Mouse (Mus musculus) heart, embryonic 11.5 days (tissue): Measurements from ENCODE around the gene Tet2. TPM values are rescaled to one million over a fixed set of nuclear protein-coding genes. Genes with fewer than 3 reads are reported as not detected.

Experiments used
- ATAC-seq: fragments of 200-750 bp; cut with Nextera tagmentation; replicated peaks from 2 replicates; pipeline ENCODE4 v1.8.0; 2017; ENCODE audit warnings: moderate library complexity; ENCODE audit not compliant: insufficient number of reproducible peaks, low FRiP score, low TSS enrichment
- H3K27ac ChIP-seq: fragments of 300-500 bp; sonication (generic); 2 replicates; pipeline ENCODE4 v1.5.1; 2014; ENCODE audit warnings: mild to moderate bottlenecking, low read depth, low read length
- H3K27me3 ChIP-seq: fragments of 300-500 bp; sonication (generic); 2 replicates; pipeline ENCODE4 v1.6.1; 2014; ENCODE audit warnings: mild to moderate bottlenecking, low read length, mixed read lengths; ENCODE audit not compliant: control insufficient read depth, insufficient read depth
- H3K36me3 ChIP-seq: fragments of 300-500 bp; sonication (generic); 2 replicates; pipeline ENCODE4 v1.6.1; 2014; ENCODE audit warnings: mild to moderate bottlenecking, low read length, moderate library complexity, mixed read lengths; ENCODE audit not compliant: control insufficient read depth, insufficient read depth
- H3K4me1 ChIP-seq: fragments of 300-500 bp; sonication (generic); 2 replicates; pipeline ENCODE4 v1.6.1; 2014; ENCODE audit warnings: low read length; ENCODE audit not compliant: control insufficient read depth, insufficient read depth
- H3K4me2 ChIP-seq: fragments of 300-500 bp; sonication (generic); 2 replicates; pipeline ENCODE4 v1.6.1; 2014; ENCODE audit warnings: mild to moderate bottlenecking, moderate library complexity
- H3K4me3 ChIP-seq: fragments of 300-500 bp; sonication (generic); 2 replicates; pipeline ENCODE4 v1.5.1; 2014; ENCODE audit warnings: low read depth, low read length
- H3K9ac ChIP-seq: fragments of 300-500 bp; sonication (generic); 2 replicates; pipeline ENCODE4 v1.6.1; 2014; ENCODE audit warnings: mild to moderate bottlenecking, low read depth, low read length, moderate library complexity
- H3K9me3 ChIP-seq: fragments of 300-500 bp; sonication (generic); replicated peaks from 2 replicates; pipeline ENCODE4 v1.6.1; 2016; ENCODE audit warnings: low read length; ENCODE audit not compliant: control insufficient read depth
- WGBS: fragments of 180-500 bp; shearing (Covaris S2); extraction: QIAGEN DNeasy Blood & Tissue Kit; methylation state at CpG from one replicate; pipeline ENCODE4 v1.1.7; 2014; ENCODE audit not compliant: insufficient replicate concordance; 5-methylcytosine and 5-hydroxymethylcytosine counted together
- polyA plus RNA-seq: library from polyadenylated mRNA; unstranded; fragments of >200 nt; fragmentation: Nextera tagmentation; extraction: Ambion mirVana; gene quantifications from 2 replicates; pipeline ENCODE4 v1.2.1, GENCODE M21; 2014

Gene Tet2
- polyA plus RNA-seq, 1 experiment from 2014 or later, result 19.4 TPM

DNA sequence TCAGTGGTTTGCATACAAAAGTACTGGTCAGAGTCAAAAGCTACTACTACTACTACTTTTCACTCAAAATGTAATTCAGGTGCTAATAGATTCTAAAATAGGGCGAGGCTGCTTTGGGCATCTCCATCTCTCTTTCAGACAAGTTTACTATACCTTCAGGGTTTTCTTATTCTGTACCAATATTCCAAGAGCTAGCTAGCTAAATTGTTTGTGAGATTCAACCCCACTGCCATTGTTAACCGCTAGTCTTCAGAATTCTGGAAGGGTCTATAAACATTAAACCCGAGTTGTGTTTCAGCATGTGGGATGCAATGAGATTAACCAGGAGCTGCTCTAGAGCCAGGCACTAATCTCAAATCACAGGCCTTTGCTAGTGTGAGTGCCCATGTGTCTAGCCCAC is 12.1 kb downstream of the Tet2 start:
- Histone ChIP-seq H3K9ac (no peak overlapping the region), H3K4me1 (peaks cover 6% of the 10 kb centered on the region), H3K27me3 (no peaks in the 10 kb centered on the region), H3K9me3 (no peaks in the 10 kb centered on the region), H3K4me2 (no peak overlapping the region), H3K36me3 (no peaks in the 10 kb centered on the region; the same call in 1 of the 2 replicates), H3K4me3 (no peak overlapping the region), H3K27ac (no peak overlapping the region)
- no peak for ATAC-seq
- 76% methylated on average over 3 of the region's 3 CpGs for whole genome bisulfite sequencing

DNA sequence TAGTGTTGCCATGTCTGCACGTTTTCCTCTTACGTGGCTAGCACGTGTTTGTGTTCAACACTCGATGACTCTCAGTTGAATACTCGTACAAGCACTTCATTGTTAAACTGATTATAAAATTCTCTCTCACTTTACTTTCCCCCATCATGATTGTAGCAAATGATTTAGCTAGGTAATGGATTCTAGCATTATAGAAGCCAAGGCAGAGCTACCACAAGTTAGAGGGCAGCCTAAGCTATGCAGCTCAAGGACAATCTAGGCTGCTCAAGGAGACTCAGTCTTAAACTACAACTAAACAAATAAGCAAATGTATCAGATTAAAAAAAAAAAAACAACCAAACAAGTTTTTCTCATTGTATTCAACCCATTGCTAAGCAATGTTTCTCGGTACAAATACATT is 12.7 kb downstream of the Tet2 start:
- H3K4me2 ChIP-seq, result no peak overlapping the region
- 84% methylated on average over 6 of the region's 6 CpGs for WGBS
- H3K36me3 ChIP-seq, result no peaks in the 10 kb centered on the region; the same call in 1 of the 2 replicates
- H3K4me1 ChIP-seq, result peaks cover 6% of the 10 kb centered on the region
- H3K9ac ChIP-seq, result no peak overlapping the region
- no peak overlapping the region for H3K4me3 ChIP-seq
- no peaks in the 10 kb centered on the region for H3K27me3 ChIP-seq
- H3K27ac ChIP-seq, result no peak overlapping the region
- H3K9me3 ChIP-seq, result no peaks in the 10 kb centered on the region
- no peak for ATAC-seq

GRCm38 (mm10) chr3:133531101-133531500 is 13.8 kb downstream of the Tet2 start:
- H3K4me2 ChIP-seq, result no peak overlapping the region
- H3K27ac ChIP-seq, result no peak overlapping the region
- peaks cover 6% of the 10 kb centered on the region for H3K4me1 ChIP-seq
- H3K9ac ChIP-seq, result no peak overlapping the region
- WGBS, result 73% methylated on average over 2 of the region's 2 CpGs
- H3K9me3 ChIP-seq, result no peaks in the 10 kb centered on the region
- H3K4me3 ChIP-seq, result no peak overlapping the region
- H3K36me3 ChIP-seq, result no peaks in the 10 kb centered on the region; the same call in 1 of the 2 replicates
- no peaks in the 10 kb centered on the region for H3K27me3 ChIP-seq
- no peak for ATAC-seq

DNA sequence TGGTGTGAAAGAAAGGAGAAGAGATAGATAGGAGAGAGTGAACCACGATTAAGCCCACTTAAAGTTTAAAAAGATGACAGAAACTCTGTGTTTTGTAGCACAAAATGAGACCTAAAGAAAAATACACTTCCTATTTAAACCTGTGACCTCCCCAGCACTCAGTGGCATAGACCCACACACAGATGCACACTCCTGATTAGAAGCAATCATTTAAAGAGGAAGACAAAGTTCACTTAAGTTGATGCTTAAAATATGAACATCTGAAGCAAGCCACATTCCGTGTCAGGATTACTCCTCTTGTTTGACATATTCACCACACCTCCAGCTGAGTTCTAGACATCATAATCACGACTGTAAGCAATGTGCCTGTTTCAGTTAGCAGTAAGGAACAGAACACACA is 14.3 kb downstream of the Tet2 start:
- H3K4me2 ChIP-seq, result no peak overlapping the region
- no peaks in the 10 kb centered on the region for H3K36me3 ChIP-seq
- H3K9me3 ChIP-seq, result no peaks in the 10 kb centered on the region
- 68% methylated on average over 3 of the region's 3 CpGs for WGBS
- peaks cover 10% of the 10 kb centered on the region for H3K4me1 ChIP-seq
- H3K9ac ChIP-seq, result no peak overlapping the region
- H3K27ac ChIP-seq, result no peak overlapping the region
- ATAC-seq, result no peak
- H3K4me3 ChIP-seq, result no peak overlapping the region
- H3K27me3 ChIP-seq, result no peaks in the 10 kb centered on the region

DNA sequence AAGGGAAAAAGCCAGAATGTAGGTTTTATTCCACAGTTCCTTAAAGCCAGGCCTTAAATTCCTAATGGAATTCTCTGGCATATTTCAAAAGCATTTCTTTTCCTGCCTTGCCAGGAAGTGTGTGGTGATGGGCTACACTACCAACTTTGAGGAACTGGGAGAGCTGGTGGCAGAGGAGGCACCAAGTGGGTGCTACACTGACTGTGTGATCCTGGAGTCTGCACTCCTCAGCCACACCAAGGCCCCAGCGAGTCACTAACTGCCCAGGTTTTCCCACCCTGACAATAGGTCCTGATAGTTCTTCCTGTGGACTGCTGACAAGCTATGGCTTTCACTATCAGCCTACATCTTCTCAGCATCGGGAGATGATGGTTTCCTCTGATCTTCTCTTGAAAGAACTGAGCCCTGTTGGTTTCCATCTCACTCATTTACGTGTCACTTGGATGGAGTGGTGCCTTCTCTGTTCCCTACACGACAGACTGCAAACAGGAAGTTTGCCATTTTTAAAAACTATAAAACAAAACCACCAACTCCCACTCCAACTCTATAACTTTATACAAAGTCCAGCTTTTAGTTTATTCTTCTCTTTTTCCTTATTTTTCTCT is 18.7 kb downstream of the Tet2 start:
- H3K4me1 ChIP-seq, result peaks cover 4% of the 10 kb centered on the region; the same call in 1 of the 2 replicates
- H3K27ac ChIP-seq, result no peak overlapping the region
- H3K4me3 ChIP-seq, result no peak overlapping the region
- H3K9me3 ChIP-seq, result no peaks in the 10 kb centered on the region
- no peaks in the 10 kb centered on the region for H3K27me3 ChIP-seq
- no peak overlapping the region for H3K4me2 ChIP-seq
- ATAC-seq, result no peak
- no peaks in the 10 kb centered on the region for H3K36me3 ChIP-seq
- no peak overlapping the region for H3K9ac ChIP-seq
- 62% methylated on average over 4 of the region's 4 CpGs for WGBS

DNA sequence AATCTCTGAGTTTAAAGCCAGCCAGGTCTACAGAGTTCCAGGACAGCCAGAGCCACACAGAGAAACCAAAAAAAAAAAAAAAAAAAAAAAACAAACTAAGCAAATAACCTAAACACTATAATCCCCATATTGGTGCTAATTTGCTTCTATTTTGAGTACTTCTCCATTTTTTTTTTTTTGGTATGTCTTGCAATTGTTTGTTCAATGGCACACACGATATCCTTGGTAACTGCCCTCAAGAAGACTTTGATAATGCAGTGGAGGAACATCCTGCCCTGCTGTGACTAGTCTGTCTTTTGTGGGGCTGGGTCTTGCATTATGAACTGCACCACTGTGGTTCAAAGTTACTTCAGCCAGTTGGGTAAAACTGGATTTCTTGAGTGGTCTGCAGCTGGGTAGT is 19.4 kb downstream of the Tet2 start:
- Histone ChIP-seq H3K36me3 (no peaks in the 10 kb centered on the region), H3K9me3 (no peaks in the 10 kb centered on the region), H3K27me3 (no peaks in the 10 kb centered on the region), H3K9ac (no peak overlapping the region), H3K4me1 (peaks cover 4% of the 10 kb centered on the region; the same call in 1 of the 2 replicates), H3K27ac (no peak overlapping the region), H3K4me2 (no peak overlapping the region), H3K4me3 (no peak overlapping the region)
- no peak for ATAC-seq
- 76% methylated on average over 1 of the region's 1 CpGs for WGBS

GRCm38 (mm10) chr3:133524341-133525050 is 20.4 kb downstream of the Tet2 start:
- no peak for ATAC-seq
- Histone ChIP-seq H3K27me3 (no peaks in the 10 kb centered on the region), H3K27ac (no peak overlapping the region), H3K9ac (no peak overlapping the region), H3K4me1 (peaks cover 4% of the 10 kb centered on the region; the same call in 1 of the 2 replicates), H3K9me3 (no peaks in the 10 kb centered on the region), H3K4me2 (no peak overlapping the region), H3K4me3 (no peak overlapping the region), H3K36me3 (no peaks in the 10 kb centered on the region)
- 79% methylated on average over 4 of the region's 4 CpGs for WGBS

DNA sequence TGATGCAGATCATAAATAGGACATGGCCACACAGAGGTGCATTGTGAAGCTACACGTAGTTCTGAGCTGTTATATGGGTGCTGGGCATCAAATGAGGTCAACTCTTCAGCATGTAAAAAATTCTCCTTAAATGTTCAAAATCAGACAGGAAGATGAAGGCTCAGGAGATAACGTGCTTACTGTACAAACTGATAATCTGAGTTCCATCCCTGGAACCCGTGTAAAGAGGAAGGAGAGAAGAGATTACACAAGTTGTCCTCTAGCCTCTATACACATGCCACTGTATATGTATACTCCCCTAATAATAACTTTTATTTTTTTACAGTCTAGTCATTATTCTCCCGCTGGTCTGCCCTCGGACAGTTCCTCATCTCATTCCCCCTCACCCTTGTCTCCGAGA is 21.7 kb downstream of the Tet2 start:
- Histone ChIP-seq H3K4me3 (no peak overlapping the region), H3K36me3 (no peaks in the 10 kb centered on the region), H3K9ac (no peak overlapping the region), H3K27ac (no peak overlapping the region), H3K4me1 (peaks cover 4% of the 10 kb centered on the region; the same call in 1 of the 2 replicates), H3K27me3 (no peaks in the 10 kb centered on the region), H3K4me2 (no peak overlapping the region), H3K9me3 (no peaks in the 10 kb centered on the region)
- no peak for ATAC-seq
- WGBS, result 66% methylated on average over 6 of the region's 6 CpGs

GRCm38 (mm10) chr3:133522289-133522688 is 22.6 kb downstream of the Tet2 start:
- Histone ChIP-seq H3K9me3 (no peaks in the 10 kb centered on the region), H3K4me2 (no peak overlapping the region), H3K9ac (no peak overlapping the region), H3K27me3 (no peaks in the 10 kb centered on the region), H3K4me1 (peaks cover 4% of the 10 kb centered on the region; the same call in 1 of the 2 replicates), H3K27ac (no peak overlapping the region), H3K36me3 (no peaks in the 10 kb centered on the region), H3K4me3 (no peak overlapping the region)
- 57% methylated on average over 7 of the region's 7 CpGs for WGBS
- no peak for ATAC-seq
